Mouse (Mus musculus): ENCODE measurements around the gene Abcb10.
"Not testable (repeated sequence)": the region's sequence is repeated elsewhere in the genome, so short reads cannot be mapped to it uniquely, and the experiment has no call there.

Abcb10 gene

DNA sequence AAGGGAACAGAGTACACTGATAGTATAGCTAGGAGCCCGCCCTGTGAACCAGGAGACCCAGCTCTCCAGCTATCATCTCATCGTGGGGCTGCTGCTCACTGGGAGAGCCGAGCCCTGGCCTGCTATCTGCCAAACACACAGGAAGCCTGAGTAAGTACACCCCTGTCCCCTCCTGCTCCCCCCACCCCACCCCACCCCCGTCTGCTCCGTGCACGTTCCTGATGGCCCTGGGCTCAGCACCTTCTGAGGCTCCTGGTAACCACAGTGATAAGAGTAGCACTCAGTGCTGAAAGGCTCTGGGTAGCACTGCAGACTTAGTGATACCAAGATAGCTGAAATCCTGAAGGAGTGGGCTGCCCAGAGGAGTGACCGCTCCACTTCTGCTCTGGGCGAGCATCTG is 4.0 kb downstream of the Abcb10 start:
- DNase-seq: no peak

DNA sequence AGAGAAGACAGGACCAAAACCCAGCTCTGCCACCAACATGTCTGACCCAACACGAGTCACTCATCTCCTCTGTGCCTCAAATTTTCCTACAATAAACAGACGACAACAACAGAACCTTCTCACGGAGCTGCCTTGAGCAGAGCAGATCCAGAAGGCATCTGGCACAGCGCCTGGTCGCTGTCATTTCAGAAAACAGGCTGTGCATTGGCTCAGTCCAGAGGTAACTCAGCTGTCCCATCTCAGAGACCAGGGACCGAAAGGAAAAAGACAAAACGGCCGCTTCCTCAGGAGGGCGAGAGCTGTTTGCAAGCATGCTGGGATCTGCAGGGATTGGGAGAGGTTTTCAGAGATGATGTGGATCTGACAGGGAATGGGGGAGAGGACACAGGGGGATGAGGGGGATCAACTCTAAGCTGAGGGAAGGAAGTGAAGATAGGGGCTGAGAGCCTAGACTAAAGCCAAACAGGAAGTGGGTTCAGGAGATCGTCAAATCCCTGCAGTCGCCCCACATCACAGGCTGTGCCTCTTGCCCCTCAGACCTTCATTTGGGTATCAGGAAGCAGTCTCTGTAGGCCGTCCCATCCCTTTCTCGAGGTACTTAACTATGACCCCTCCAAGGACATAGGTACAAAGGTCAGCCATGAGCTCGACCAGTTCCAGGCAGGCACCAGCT is 4.6 kb downstream of the Abcb10 start:
- no peak for DNase-seq

DNA sequence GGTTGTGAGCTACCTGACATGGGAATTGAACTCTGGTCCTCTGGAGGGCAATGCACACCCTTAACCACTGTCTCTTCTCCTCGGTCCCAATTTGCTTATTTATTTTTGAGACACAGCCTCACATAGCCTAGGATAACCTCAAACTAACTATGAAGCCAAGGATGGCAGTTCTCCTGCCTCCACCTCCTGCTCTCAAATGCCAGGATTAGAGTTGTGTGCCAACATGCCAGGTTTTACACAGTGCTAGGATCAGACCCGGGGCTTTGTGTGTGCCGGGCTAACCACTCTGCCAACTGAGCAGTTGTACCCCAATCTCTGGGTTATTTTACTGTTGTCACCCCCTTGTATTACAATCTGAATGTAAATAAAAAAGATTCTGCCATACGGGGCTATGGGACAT is 5.4 kb downstream of the Abcb10 start:
- no peak for DNase-seq

DNA sequence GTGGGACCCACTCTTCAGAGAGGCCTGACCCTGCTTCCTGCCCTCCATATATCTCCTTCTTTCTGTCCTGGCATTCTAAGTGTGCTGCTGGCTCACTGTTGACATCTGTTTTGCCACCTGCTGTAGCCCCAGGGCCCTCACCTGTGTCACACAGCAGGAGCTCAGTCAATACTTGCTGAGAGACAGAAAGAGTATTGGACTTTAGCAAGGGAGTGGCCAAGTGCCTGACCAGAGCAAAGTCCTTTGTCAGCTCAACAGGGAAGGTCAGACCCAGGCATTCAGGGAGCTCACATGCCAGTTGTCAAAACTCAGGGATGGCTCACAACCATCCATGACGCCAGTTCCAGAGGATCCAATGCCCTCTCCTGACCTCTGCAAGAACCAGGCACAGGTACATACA is 9.4 kb downstream of the Abcb10 start:
- DNase-seq: no peak

DNA sequence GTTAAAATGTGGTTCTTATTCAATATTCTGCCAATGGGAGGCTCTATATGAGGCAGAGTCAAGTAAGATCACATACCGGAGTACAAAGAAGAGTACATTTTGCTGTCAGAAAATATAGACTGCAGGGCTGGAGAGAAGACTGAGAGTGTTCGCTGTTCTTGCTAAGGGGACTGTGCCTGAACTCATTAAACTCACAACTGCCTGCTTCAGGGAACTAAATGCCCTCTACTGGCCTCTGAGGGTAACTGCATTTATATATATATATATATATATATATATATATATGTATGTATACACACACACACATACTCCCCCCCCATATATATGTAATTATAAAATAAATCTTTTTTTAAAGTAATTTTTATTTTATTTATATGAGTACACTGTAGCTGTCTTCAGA is 16.0 kb downstream of the Abcb10 start:
- DNase-seq: peak; percentile 52

DNA sequence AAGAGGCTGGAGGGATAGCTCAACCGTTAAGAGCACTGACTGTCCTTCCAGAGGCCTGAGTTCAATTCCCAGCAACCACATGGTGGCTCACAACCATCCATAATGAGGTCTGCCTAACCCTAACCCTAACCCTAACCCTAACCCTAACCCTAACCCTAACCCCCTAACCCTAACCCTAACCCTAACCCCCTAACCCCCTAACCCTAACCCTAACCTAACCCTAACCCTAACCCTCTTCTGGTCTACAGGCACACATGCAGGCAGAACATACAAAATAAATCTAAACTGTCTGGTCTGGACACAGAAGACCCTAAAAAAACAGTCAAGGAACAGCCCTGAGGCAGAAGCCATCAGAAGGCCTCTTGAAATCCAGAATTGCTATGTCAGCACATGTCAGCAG is 21.6 kb downstream of the Abcb10 start:
- no peak for DNase-seq

DNA sequence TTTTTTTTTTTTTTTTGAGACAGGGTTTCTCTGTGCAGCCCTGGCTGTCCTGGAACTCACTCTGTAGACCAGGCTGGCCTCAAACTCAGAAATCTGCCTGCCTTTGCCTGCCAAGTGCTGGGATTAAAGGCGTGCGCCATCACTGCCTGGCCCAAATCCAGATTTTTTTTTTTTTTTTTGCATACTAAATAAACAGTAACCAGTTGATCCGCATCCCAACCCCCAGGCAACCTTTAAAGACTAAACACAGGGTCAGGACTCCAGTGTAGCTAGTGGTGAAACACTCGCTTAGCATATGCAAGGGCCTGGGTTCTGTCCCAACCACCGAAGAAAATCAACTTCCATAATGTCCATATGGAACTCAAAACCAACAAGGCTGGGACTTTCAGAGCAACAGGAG is 22.4 kb downstream of the Abcb10 start:
- DNase-seq: not testable (repeated sequence)

DNA sequence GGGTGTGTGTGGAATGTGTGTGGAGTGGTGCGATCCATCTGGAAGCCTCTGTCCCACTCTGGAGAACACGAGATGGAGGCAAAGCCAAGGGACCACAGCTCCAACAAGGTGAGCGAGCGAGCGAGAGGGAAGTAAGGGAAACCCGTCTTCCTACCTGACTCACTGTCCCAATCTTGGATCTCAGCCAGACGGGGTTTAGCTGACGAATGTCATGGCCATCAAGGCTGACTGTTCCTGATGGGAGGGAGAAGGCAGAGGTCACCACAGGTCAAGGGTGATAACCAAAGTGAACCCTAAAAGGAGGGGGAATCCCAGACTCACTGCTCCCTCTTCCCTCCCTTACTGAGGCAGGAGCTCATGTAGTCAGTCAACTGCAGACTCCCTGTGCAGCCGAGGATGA is 22.9 kb downstream of the Abcb10 start:
- no peak for DNase-seq

DNA sequence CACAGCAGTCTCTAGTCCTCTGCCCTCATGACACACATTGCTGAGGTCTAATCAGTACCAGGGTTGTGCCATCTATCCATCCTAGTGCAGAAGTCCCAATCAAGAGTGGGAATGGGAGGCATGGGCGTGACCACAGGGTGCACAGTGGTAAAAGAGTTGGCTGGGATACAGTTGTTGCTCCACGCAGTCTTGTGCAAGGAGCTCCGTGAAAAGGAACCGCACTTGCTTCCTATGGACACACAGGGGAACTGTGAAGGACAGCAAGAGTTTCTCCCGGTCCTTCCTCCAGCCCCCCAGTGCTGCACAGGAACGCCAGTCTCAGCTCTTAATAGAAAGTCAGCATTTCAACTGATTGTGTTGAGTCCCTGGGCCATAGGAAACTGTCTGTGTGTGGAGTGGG is 23.4 kb downstream of the Abcb10 start:
- DNase-seq: no peak

DNA sequence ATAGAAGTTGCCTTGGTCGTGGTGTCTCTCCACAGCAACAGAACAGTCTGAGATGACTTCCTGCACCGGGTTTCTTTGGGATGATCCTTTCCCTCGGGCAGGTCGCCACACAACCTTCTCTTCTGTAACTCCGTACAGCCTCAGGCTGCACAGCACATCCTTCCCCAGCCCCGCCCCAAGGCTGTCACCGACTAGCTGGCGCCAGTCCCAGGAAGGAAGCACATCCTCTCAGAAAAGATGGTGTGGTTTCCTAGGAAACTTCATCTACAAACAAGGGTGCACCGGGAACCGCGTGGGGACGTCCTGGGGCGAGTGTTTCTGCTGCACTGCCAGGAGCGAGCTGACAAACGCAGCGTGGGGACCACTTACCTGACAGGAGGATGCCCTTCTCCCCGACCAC is 24.8 kb downstream of the Abcb10 start:
- no peak for DNase-seq

DNA sequence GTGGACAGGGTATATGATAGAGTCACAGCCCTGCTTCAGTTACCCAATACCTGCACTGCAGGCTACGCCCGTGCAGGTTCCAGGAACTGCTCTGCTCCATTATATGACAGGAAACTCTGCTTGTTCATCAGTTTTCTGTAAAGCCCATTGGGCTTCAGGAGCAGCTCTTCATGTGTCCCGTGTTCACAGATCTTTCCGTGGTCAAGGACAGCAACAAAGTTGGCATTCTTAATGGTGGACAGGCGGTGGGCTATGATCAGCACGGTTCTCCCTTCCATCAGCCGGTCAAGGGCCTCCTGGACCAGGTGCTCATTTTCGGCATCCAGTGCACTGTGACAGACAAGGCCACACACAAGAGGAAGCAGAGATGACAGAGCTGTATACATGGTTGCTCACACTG is 28.7 kb downstream of the Abcb10 start:
- no peak for DNase-seq

DNA sequence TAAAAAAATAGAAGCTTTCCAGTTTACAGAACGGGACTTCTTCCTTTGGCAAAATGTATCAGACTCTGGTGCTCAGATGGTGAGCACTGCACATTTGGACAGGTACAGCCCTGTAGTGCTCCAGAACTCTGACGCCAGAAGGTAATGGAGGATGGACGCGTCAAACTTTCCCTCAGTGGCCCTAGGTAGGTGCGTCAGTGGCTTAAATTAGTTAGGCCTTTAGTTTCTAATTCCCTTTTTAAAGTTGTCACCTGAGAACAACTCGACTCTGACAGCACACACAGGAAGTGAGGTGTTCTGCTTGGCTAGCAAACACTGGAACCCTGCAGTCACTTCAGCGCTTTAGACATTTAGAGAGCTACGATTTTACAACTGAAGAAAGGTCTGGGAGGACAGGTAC is 29.2 kb downstream of the Abcb10 start:
- no peak for DNase-seq

DNA sequence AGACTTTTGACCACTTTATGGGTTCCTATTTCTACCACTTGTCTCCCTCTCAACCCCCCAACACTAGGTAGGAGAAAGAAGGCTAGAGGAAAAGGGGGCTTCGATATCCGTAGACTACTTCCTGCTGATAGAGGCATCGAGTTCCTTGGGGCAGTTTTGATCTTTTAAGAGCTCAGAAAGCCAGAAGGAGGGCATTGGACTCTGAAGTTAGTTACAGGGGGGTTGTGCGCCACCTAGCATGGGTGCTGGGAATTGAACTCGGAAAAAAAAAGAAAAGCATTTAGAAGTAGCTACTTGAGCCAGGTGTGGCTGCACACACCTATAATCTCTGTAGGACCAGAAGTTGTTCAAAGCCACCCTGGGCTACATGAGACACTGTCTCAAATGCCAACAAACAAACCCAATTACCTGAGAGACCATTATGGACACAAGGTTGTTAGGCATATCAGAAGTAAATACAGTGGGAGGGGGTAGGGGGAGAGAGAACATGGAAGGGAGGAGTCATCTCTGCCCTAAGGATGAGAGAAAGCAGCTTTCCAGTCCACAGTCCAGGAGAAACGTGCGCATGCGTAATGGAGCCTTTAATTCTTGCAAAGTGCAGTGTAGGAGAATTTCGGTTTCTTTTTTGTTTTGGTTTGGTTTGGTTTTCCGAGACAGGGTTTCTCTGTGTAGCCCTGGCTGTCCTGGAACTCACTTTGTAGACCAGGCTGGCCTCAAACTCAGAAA is 32.7 kb downstream of the Abcb10 start:
- DNase-seq: peak; percentile 74

DNA sequence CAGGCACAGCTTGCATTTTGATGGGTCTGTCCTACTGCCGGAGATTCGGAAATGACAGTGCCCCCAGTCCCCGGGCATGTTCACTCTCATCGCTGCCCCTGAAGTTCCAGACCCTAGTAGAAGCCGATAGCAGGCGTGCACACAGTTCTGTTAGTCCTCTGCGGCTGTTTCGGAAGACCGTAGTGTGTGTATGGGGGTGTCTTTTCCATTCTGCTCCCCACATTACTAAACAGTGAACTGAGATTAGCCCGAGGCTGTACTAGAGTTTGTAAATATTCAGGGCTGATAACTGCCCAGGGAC is 33.3 kb downstream of the Abcb10 start:
- DNase-seq: no peak

DNA sequence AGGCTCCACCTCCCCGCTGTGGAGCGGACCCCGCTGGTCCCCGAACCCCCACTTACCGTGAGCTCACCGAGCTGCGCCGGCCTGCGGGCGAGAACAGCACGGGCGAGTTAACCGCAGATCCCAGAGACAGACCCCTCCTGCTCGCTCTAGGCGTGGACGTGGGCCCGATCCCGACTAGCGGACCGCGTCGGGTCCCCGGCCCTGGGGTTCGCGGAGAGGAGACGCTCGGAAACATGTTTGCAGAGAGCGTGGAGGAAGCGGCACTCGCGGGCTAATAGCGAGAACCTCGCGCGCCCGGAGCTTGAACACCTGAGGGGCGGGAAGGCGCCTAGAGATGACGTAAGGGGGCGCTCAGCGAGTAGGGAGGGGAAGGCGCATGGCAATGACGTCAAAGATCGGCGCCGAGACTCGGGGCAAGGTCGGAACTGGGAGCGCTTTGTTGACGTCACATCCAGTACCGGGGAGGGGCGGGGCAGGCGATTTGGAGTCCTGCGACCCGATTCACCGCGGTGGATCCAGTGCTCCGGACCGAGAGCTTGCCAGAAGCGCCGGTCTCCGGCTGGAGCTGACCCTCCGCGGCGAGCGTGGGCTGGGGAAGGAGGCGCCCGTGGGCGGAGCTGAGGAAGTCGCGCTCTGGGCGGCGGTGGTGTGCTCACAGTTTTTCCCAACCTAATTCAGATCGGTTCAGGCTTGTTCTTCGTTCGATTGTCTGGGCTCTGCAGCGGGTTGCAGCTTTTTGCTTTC is 33.8 kb downstream of the Abcb10 start, which contains the start of gene Nup133:
Gene Nup133, minus strand, starts transcription at position 324 of the 744 bp plus-strand sequence.
- DNase-seq: peak; percentile 99

DNA sequence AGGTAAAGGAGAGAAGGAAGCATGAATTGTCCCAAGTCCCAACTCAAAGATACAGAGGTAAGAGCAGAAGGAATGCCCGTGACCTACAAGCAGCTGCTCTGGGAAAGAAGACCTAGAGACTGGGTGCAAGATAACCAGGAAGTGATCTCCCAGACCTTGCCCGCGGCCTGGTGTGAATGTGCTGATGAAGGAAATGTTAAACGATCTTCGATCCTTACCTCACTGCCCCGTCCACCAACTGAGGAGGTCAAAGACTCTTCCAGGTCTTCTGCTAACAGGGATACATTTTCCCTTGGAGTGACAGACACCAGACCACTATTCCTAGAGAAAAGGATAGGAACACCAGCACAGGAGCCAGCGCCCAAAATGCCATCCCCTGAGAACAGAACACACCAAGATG is 53.9 kb downstream of the Abcb10 start:
- DNase-seq: no peak

DNA sequence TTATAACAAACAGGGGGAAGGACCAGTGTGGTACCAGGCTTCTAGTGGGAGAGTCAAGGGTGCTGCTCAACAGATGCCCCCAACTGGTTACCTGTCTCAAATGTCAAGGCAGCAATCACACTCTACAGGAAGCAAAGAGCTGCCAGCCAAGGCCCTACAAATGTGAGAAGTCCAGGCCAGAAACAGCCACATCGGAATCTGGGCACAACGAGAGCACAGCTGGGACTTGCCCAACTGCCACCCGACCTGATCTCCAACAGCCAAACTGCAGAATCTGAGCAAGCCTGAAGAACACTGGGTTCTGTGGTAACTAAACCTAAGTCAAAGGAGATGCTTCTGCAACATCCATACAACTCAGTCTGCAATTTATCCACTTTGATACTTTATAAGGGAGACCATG is 57.3 kb downstream of the Abcb10 start:
- no peak for DNase-seq

DNA sequence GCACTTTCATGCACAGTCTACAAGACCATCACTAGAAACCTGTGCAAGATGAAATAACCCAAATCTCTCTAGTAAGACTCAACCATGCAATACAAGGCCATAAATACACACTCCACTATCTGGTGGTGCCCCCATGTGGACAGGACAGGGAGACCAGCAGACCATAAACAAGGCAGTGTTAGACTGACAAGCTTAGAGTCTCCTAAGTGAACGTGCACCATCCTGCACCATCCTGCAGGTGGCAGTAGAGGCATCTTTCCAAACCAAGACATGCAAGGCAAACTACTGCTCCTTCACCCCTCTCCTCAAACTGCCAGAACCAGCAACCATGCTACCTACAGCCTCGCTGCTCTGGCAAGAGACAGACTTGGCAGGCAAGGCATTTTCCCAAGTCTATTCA is 58.2 kb downstream of the Abcb10 start:
- DNase-seq: peak; percentile 92

DNA sequence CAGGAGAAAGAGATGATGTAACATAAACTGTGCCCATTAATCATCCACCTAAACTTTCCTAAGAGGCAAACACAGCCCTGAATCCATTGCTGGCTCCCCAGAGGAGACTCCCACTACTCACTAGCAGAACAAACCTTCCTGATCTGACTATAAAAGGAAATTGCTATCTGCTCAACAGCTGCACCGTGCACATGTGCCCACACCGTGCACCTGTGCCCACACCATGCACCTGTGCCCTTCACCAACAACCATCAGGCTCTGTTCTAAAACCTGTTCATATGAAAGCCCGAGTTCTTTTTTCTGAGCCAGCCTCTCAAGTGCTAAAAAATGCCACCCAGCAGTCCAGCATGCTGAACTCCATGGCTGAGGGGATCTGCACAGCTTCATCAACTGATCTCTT is 68.3 kb downstream of the Abcb10 start:
- DNase-seq: no peak

DNA sequence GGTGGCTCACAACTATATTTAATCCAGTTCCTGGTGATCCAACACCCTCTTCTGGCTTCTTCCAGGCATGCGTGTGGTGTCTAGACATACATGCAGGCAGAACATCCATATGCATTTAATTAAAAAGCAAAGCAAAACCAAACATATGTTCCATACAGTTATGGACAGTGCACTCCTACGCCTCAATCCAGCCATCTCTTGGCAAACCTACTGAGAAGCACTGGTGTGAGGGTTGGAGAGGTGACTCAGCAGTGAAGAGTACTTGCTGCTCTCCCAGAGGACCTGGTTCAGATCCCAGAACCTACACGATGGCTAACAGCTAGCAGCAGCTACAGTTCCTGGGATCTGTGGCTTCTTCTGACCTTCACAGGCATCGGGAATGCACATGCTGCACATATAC is 70.7 kb downstream of the Abcb10 start:
- DNase-seq: no peak

DNA sequence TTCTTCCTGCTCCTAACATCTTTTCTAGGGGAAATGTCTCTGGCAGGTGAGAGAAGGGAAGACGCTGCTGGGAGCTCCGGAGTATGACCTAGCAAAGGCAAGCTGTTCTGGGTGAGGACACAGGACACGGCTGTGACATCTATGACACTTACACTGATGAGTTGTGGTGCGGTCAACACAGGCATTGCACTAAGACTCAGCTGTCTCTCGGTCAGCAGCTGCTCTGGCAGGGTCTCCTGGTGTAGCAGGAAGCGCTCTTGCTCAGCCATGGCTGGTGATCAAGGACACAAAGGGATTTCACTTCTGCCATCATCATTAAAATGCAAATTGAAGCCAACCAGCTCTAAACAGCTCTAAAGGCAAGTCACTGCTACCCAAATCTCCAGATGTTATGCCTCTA is 75.3 kb downstream of the Abcb10 start:
- DNase-seq: no peak

DNA sequence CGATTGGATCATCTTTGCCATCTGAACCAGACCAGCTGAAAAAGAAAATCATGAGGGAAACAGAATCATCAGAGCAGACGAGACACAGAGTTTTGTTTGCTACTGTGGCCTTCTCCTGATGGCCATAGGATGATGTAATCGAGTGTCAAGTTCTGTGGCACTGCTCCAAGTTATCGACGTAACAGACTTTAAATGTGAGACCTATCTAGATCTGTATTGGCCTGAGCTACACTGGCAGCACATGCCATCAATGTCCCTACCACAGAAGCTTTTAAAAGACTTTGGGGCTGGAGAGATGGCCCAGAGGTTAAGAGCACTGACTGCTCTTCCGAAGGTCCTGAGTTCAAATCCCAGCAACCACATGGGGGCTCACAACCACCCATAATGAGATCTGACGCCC is 80.3 kb downstream of the Abcb10 start:
- no peak for DNase-seq

All from retina, postnatal 1 day (tissue).